Mouse (Mus musculus): ENCODE measurements around the gene Smurf1.
A peak's percentile ranks its signal among the peaks of the same experiment; 100 is the strongest.

Smurf1 gene

GRCm38 (mm10) chr5:144884629-144885217 lies 80.9 kb downstream of the Smurf1 start:
- Histone ChIP-seq H3K4me1 (replicated peaks; ENCODE audit: low read depth, low read length) (no peaks in the 10 kb centered on the region), H3K36me3 (ENCODE audit: insufficient read depth, low read length) (peaks cover 97% of the 10 kb centered on the region), H3K27me3 (ENCODE audit: insufficient read depth, low read length) (no peaks in the 10 kb centered on the region), H3K9me3 (ENCODE audit: low read length) (peaks cover 31% of the 10 kb centered on the region), H3K4me3 (replicated peaks; ENCODE audit: low read length) (no peak overlapping the region)
- TF ChIP-seq NANOG (IDR thresholded peaks at IDR 0.05; ENCODE audit: borderline replicate concordance, low read length) = no peak
- no peak for TF ChIP-seq CTCF (conservative IDR thresholded peaks at IDR 0.05; ENCODE audit: low read length)
- no peak for TF ChIP-seq POU5F1 (IDR thresholded peaks at IDR 0.05; ENCODE audit: borderline replicate concordance, low read length)

DNA sequence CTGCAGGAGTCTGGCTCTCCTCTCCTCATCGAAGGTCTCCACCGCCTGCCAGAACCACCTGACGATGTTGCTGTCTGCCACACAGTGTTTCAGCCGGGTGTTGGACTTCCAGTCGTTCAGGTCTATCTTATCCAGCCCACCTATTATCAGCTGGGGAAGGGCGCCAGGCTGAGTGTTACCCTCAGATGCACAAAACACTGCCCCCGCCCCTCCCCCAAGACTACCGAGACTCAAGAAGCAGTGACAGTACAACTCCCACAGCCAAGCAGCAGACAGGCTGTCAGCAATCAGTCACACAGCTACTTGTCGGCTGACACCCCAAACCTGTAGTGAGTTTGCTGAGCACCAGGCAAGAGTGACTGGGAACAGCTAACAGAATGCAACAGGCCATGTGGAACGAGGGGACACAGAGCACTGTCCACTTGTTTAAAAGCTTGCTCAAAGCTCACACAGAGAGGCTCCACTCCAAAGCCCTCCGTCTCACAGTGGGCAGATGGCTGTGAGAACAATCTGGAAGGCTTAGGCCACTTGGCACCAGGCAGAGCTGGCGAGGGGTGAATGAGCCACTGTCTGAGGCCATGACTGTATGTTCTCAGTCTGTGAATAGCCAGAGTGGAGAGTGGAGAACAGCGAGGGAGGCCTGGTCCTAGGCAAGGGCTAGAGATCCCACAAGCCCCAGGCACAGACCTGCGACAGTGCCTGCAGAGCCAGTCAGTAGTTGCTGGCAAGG lies 83.8 kb downstream of the Smurf1 start:
- peaks cover 40% of the 10 kb centered on the region for H3K9me3 ChIP-seq (ENCODE audit: low read length)
- TF ChIP-seq CTCF (conservative IDR thresholded peaks at IDR 0.05; ENCODE audit: low read length) = no peak
- TF ChIP-seq NANOG (IDR thresholded peaks at IDR 0.05; ENCODE audit: borderline replicate concordance, low read length) = no peak
- TF ChIP-seq POU5F1 (IDR thresholded peaks at IDR 0.05; ENCODE audit: borderline replicate concordance, low read length) = no peak
- H3K4me1 ChIP-seq (replicated peaks; ENCODE audit: low read depth, low read length) = peaks cover 19% of the 10 kb centered on the region
- no peaks in the 10 kb centered on the region for H3K27me3 ChIP-seq (ENCODE audit: insufficient read depth, low read length)
- H3K36me3 ChIP-seq (ENCODE audit: insufficient read depth, low read length) = peaks cover 96% of the 10 kb centered on the region
- no peak overlapping the region for H3K4me3 ChIP-seq (replicated peaks; ENCODE audit: low read length)

- Histone ChIP-seq H3K4me1 (replicated peaks; ENCODE audit: low read depth, low read length) (peaks cover 39% of the 10 kb centered on the region), H3K4me3 (replicated peaks; ENCODE audit: low read length) (no peak overlapping the region), H3K36me3 (ENCODE audit: insufficient read depth, low read length) (peaks cover 51% of the 10 kb centered on the region), H3K9me3 (ENCODE audit: low read length) (peaks cover 34% of the 10 kb centered on the region), H3K27me3 (ENCODE audit: insufficient read depth, low read length) (no peaks in the 10 kb centered on the region)
- no peak for TF ChIP-seq CTCF (conservative IDR thresholded peaks at IDR 0.05; ENCODE audit: low read length)
- no peak for TF ChIP-seq NANOG (IDR thresholded peaks at IDR 0.05; ENCODE audit: borderline replicate concordance, low read length)
- no peak for TF ChIP-seq POU5F1 (IDR thresholded peaks at IDR 0.05; ENCODE audit: borderline replicate concordance, low read length)
These were observed 88.6 kb downstream of the Smurf1 start for GRCm38 (mm10) chr5:144877021-144877420.

GRCm38 (mm10) chr5:144875892-144876291 lies 89.8 kb downstream of the Smurf1 start:
- Histone ChIP-seq H3K27me3 (ENCODE audit: insufficient read depth, low read length) (no peaks in the 10 kb centered on the region), H3K9me3 (ENCODE audit: low read length) (peaks cover 23% of the 10 kb centered on the region), H3K36me3 (ENCODE audit: insufficient read depth, low read length) (peaks cover 40% of the 10 kb centered on the region), H3K4me1 (replicated peaks; ENCODE audit: low read depth, low read length) (peaks cover 39% of the 10 kb centered on the region), H3K4me3 (replicated peaks; ENCODE audit: low read length) (no peak overlapping the region)
- TF ChIP-seq POU5F1 (IDR thresholded peaks at IDR 0.05; ENCODE audit: borderline replicate concordance, low read length) (no peak), CTCF (conservative IDR thresholded peaks at IDR 0.05; ENCODE audit: low read length) (peak; percentile 96), NANOG (IDR thresholded peaks at IDR 0.05; ENCODE audit: borderline replicate concordance, low read length) (no peak)

DNA sequence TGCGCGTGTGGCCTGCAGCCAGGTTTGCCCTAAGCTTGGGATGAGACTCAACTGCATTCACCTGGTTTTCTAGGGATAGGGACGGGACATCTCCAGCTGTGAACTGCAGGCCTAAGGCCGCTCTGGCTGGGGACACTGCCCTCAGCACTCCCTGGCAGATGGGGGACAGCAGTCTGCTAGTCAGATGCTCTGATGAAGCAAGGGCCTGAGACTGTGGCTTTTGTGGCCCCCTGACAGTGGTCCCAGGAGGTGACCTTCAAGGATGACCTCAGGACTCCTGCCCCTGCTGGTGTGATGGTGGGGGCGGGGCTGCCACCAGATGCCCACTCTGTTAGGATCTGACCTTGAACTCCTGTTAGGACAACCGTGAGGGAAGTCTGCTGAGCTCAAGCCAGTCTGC lies 90.4 kb downstream of the Smurf1 start:
- H3K9me3 ChIP-seq (ENCODE audit: low read length) = peaks cover 16% of the 10 kb centered on the region
- TF ChIP-seq POU5F1 (IDR thresholded peaks at IDR 0.05; ENCODE audit: borderline replicate concordance, low read length) = no peak
- no peak for TF ChIP-seq CTCF (conservative IDR thresholded peaks at IDR 0.05; ENCODE audit: low read length)
- no peak for TF ChIP-seq NANOG (IDR thresholded peaks at IDR 0.05; ENCODE audit: borderline replicate concordance, low read length)
- H3K4me1 ChIP-seq (replicated peaks; ENCODE audit: low read depth, low read length) = peaks cover 39% of the 10 kb centered on the region
- peaks cover 33% of the 10 kb centered on the region for H3K36me3 ChIP-seq (ENCODE audit: insufficient read depth, low read length)
- no peaks in the 10 kb centered on the region for H3K27me3 ChIP-seq (ENCODE audit: insufficient read depth, low read length)
- H3K4me3 ChIP-seq (replicated peaks; ENCODE audit: low read length) = no peak overlapping the region

DNA sequence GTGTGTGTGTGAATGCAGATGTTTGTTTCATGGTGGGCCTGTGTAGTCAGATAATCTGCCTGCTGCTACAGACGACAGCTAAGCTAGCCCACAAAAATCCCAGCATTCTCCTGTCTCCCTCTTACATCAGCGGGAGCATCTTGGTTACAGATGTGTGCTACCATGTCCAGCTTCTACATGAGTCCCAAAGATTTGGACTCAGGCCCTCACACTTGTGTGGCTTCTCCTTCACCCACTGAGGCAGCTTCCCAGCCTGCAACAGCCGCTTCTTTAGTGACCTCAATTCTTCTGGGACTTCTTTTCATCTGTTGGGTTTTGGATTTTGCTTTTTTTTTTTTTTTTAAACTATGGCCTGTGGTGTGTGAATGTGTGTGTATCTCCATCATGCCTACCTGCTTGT lies 92.8 kb downstream of the Smurf1 start:
- no peak overlapping the region for H3K4me3 ChIP-seq (replicated peaks; ENCODE audit: low read length)
- peaks cover 10% of the 10 kb centered on the region; the same call in 1 of the 2 replicates for H3K36me3 ChIP-seq (ENCODE audit: insufficient read depth, low read length)
- TF ChIP-seq POU5F1 (IDR thresholded peaks at IDR 0.05; ENCODE audit: borderline replicate concordance, low read length) = no peak
- no peak for TF ChIP-seq CTCF (conservative IDR thresholded peaks at IDR 0.05; ENCODE audit: low read length)
- TF ChIP-seq NANOG (IDR thresholded peaks at IDR 0.05; ENCODE audit: borderline replicate concordance, low read length) = no peak
- H3K9me3 ChIP-seq (ENCODE audit: low read length) = no peaks in the 10 kb centered on the region
- H3K27me3 ChIP-seq (ENCODE audit: insufficient read depth, low read length) = no peaks in the 10 kb centered on the region
- peaks cover 45% of the 10 kb centered on the region for H3K4me1 ChIP-seq (replicated peaks; ENCODE audit: low read depth, low read length)

DNA sequence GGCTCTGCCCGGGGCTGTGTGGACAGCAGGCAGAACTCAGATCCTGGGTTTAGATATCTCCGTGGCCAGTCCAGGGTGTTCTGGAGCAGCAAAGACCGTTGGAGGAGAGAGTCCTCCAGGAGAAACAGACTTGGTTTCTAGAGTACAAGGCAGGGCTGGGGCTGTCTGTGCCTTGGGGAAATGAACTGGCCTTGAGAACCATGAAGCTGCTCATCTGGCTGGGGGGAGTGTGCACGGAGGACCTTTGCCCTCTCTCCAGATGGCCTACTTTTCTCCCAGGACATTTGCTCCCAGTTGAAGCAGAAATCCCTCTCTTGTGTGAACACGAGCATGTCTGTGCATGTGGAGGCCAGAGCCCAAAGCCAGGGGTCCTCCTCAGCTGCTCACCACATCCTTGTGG lies 93.3 kb downstream of the Smurf1 start:
- Histone ChIP-seq H3K4me1 (replicated peaks; ENCODE audit: low read depth, low read length) (peaks cover 39% of the 10 kb centered on the region), H3K27me3 (ENCODE audit: insufficient read depth, low read length) (no peaks in the 10 kb centered on the region), H3K36me3 (ENCODE audit: insufficient read depth, low read length) (0 out of 2 replicates have a peak, but pooled peaks cover 7% of the 10 kb centered on the region), H3K4me3 (replicated peaks; ENCODE audit: low read length) (no peak overlapping the region), H3K9me3 (ENCODE audit: low read length) (no peaks in the 10 kb centered on the region)
- TF ChIP-seq POU5F1 (IDR thresholded peaks at IDR 0.05; ENCODE audit: borderline replicate concordance, low read length) (no peak), NANOG (IDR thresholded peaks at IDR 0.05; ENCODE audit: borderline replicate concordance, low read length) (no peak), CTCF (conservative IDR thresholded peaks at IDR 0.05; ENCODE audit: low read length) (no peak)

DNA sequence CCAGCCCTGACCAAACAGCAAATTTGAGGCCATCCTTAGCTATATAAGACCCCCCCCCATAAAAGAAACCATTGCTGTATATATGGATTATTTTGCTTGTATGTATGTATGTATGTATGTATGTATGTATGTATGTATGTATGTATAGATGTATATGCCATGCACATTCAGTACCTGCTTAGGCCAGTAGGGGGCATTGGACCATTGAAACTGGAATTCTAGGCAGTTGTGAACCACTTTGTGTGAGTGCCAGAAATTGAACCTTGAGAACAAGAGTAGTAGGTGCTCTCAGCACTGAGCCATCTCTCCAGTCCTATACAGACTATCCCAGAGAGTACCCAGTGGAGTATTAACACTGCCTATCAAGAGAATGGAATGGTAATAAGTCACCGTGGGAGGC lies 93.9 kb downstream of the Smurf1 start:
- TF ChIP-seq CTCF (conservative IDR thresholded peaks at IDR 0.05; ENCODE audit: low read length) = peak; percentile 95
- no peak for TF ChIP-seq POU5F1 (IDR thresholded peaks at IDR 0.05; ENCODE audit: borderline replicate concordance, low read length)
- no peak for TF ChIP-seq NANOG (IDR thresholded peaks at IDR 0.05; ENCODE audit: borderline replicate concordance, low read length)
- H3K4me3 ChIP-seq (replicated peaks; ENCODE audit: low read length) = no peak overlapping the region
- 0 out of 2 replicates have a peak, but pooled peaks cover 1% of the 10 kb centered on the region for H3K36me3 ChIP-seq (ENCODE audit: insufficient read depth, low read length)
- H3K4me1 ChIP-seq (replicated peaks; ENCODE audit: low read depth, low read length) = peaks cover 34% of the 10 kb centered on the region
- H3K9me3 ChIP-seq (ENCODE audit: low read length) = no peaks in the 10 kb centered on the region
- H3K27me3 ChIP-seq (ENCODE audit: insufficient read depth, low read length) = no peaks in the 10 kb centered on the region
